Mouse (Mus musculus) neutrophil, adult 83 days (primary cell): ENCODE data around the gene Adig. TPM values are rescaled to one million over a fixed set of nuclear protein-coding genes. Genes with fewer than 3 reads are reported as not detected.

ENCODE experiments used
- total RNA-seq, 2 experiments: library from RNA; stranded (reverse); gene quantifications; one replicate each; pipeline ENCODE4 v1.2.4; 2023

Adig gene
- not detected for total RNA-seq

GRCm38 (mm10) chr2:158501836-158502812, at the start of gene Adig:
TSS of gene Adig (plus strand) at chr2:158502612.

GRCm38 (mm10) chr2:158512528-158512927, 10.1 kb downstream of the Adig start, which contains the start of gene Arhgap40:
TSS of gene Arhgap40 (plus strand) at chr2:158512796.

Other genes with a start within 250 kb of the Adig start
- not detected for gene Bpi, start 244.5 kb upstream of the Adig start, total RNA-seq
- gene Lbp, start 196.1 kb upstream of the Adig start, total RNA-seq, result 10 to 100 TPM; 60.8 to 64.5 TPM
- not detected for gene Snhg11, start 127.0 kb upstream of the Adig start, total RNA-seq
- 10 to 100 TPM; 44.3 to 51.2 TPM for gene Ralgapb, start 92.8 kb upstream of the Adig start, total RNA-seq
- not detected for gene Arhgap40, start 10.2 kb downstream of the Adig start, total RNA-seq
- under 1 TPM; 0.46 to 0.60 TPM for gene Slc32a1, start 108.2 kb downstream of the Adig start, total RNA-seq
- gene Actr5, start 122.3 kb downstream of the Adig start, total RNA-seq, result 10 to 100 TPM; 16.0 to 19.8 TPM
- 1 to 10 TPM in 1 of 2 experiments, under 1 TPM in 1; 0.86 to 1.0 TPM for gene Ppp1r16b, start 162.8 kb downstream of the Adig start, total RNA-seq